ENCODE assay signal across 14 mouse cellular contexts in genomic region chr6:94078934-94079333, GRCm38 (mm10).
A peak's percentile ranks its signal among the peaks of the same experiment; 100 is the strongest.
DNase-seq lines count a peak whose midpoint lies in the region; ATAC-seq lines count a peak whose summit lies in the region.
"Had no signal": no experiment of that assay in that cellular context is flagged by ENCODE, and none has a peak within 500 bp of the region (broad histone marks: within the 10 kb centered on the region; RNA-seq: fewer than 3 reads in every experiment).

No protein-coding gene starts in this region.

- H3K9me3 ChIP-seq in kidney, embryonic 14.5 days (ENCODE audit: control insufficient read depth, low read length) = no peaks in the 10 kb centered on the region
- no peaks in the 10 kb centered on the region for H3K9me3 ChIP-seq in limb, embryonic 11.5 days (ENCODE audit: control insufficient read depth, low read length)
- H3K9me3 ChIP-seq: neural tube, embryonic 12.5 days; stomach, embryonic 15.5 days had no signal

- peak overlapping the region; percentile 68; the same call in 1 of the 2 replicates for H3K27ac ChIP-seq in kidney, embryonic 14.5 days (ENCODE audit: low read depth, low read length)
- no peak overlapping the region for H3K27ac ChIP-seq in limb, embryonic 11.5 days (replicated peaks; ENCODE audit: low read depth, low read length)
- H3K27ac ChIP-seq: liver, embryonic 14.5 days; neural tube, embryonic 12.5 days; stomach, embryonic 15.5 days had no signal

- H3K4me3 ChIP-seq in kidney, embryonic 14.5 days (ENCODE audit: low read length) = no peak overlapping the region
- no peak overlapping the region for H3K4me3 ChIP-seq in limb, embryonic 11.5 days (ENCODE audit: low read depth, low read length)
- H3K4me3 ChIP-seq: neural tube, embryonic 12.5 days; stomach, embryonic 15.5 days had no signal

- 30% methylated on average over 8 of the region's 8 CpGs for WGBS in kidney, embryonic 14.5 days
- WGBS in limb, embryonic 11.5 days = 20% methylated on average over 8 of the region's 8 CpGs

- H3K27me3 ChIP-seq in kidney, embryonic 14.5 days (ENCODE audit: control insufficient read depth, insufficient read depth, low read length) = no peaks in the 10 kb centered on the region
- H3K27me3 ChIP-seq in limb, embryonic 11.5 days (ENCODE audit: control insufficient read depth, insufficient read depth, low read length) = no peaks in the 10 kb centered on the region
- H3K27me3 ChIP-seq: neural tube, embryonic 12.5 days; stomach, embryonic 15.5 days had no signal

- H3K9ac ChIP-seq in kidney, embryonic 14.5 days (ENCODE audit: low read depth, low read length) = 0 out of 2 replicates have a peak overlapping the region, but pooled peaks have one; percentile 4
- H3K9ac ChIP-seq in limb, embryonic 11.5 days (ENCODE audit: low read length) = no peak overlapping the region
- H3K9ac ChIP-seq: liver, embryonic 14.5 days; neural tube, embryonic 12.5 days; stomach, embryonic 15.5 days had no signal

- no peaks in the 10 kb centered on the region for H3K36me3 ChIP-seq in kidney, embryonic 14.5 days (ENCODE audit: control insufficient read depth, insufficient read depth, low read length)
- H3K36me3 ChIP-seq in limb, embryonic 11.5 days (ENCODE audit: control insufficient read depth, insufficient read depth, low read length) = no peaks in the 10 kb centered on the region
- H3K36me3 ChIP-seq: neural tube, embryonic 12.5 days; stomach, embryonic 15.5 days had no signal

- peak; percentile 89 for DNase-seq in heart, adult 11 months
- DNase-seq in heart, postnatal 36 days = no peak
- no peak for DNase-seq in kidney, adult 8-10 months
- peak; percentile 46 for DNase-seq in R1 (ENCODE audit: low read depth, low spot score)
- no peak for DNase-seq in limb, embryonic 11.5 days (ENCODE audit: low spot score)
- DNase-seq in cerebellum, postnatal 4 days (ENCODE audit: low spot score in 2 of 2) = no peak
- DNase-seq in layer of hippocampus, postnatal 25 days (ENCODE audit: extremely low spot score in 1 of 2, low spot score in 1 of 2) = no peak
- DNase-seq: adrenal gland, postnatal 14 days; cerebellum, adult 9-11 months; thymus, postnatal 36 days had no signal

- intact Hi-C loops in heart, postnatal 36 days (cut with DNase I) = no loop called here

- ATAC-seq in kidney, embryonic 14.5 days (ENCODE audit: low FRiP score, low TSS enrichment) = no peak
- ATAC-seq in limb, embryonic 11.5 days (ENCODE audit: insufficient number of reproducible peaks, low FRiP score, low TSS enrichment, low read depth) = 0 out of 2 replicates have a peak, but pooled peaks have one; percentile 58

- H3K4me1 ChIP-seq in kidney, embryonic 14.5 days (ENCODE audit: control insufficient read depth, insufficient read depth, low read length) = peaks cover 18% of the 10 kb centered on the region
- peaks cover 22% of the 10 kb centered on the region for H3K4me1 ChIP-seq in limb, embryonic 11.5 days (ENCODE audit: control insufficient read depth, insufficient read depth, low read length)

- no peak overlapping the region for H3K4me2 ChIP-seq in kidney, embryonic 14.5 days (replicated peaks; ENCODE audit: low read depth, low read length)
- no peak overlapping the region for H3K4me2 ChIP-seq in limb, embryonic 11.5 days (ENCODE audit: low read depth, severe bottlenecking)
- H3K4me2 ChIP-seq: neural tube, embryonic 12.5 days; stomach, embryonic 15.5 days had no signal

Comparison
In these comparisons a context has a peak if more than half of its experiments do, and no peak if none do; other contexts are left out.
1. DNase-seq: peak in heart, adult 11 months (single experiment) and R1 (single experiment); none in heart, postnatal 36 days (0 of 2), kidney, adult 8-10 months (0 of 2), limb, embryonic 11.5 days (single experiment), cerebellum, postnatal 4 days (0 of 2) and layer of hippocampus, postnatal 25 days (0 of 2).